Mouse (Mus musculus): ENCODE data around the gene Sox2. TPM values are rescaled to one million over a fixed set of nuclear protein-coding genes. Genes with fewer than 3 reads are reported as not detected.

Sox2 gene
- polyA plus RNA-seq (2015; fragmentation: Nextera tagmentation; extraction: Ambion mirVana), result 0.12 and 0.24 TPM in 2 replicates

DNA sequence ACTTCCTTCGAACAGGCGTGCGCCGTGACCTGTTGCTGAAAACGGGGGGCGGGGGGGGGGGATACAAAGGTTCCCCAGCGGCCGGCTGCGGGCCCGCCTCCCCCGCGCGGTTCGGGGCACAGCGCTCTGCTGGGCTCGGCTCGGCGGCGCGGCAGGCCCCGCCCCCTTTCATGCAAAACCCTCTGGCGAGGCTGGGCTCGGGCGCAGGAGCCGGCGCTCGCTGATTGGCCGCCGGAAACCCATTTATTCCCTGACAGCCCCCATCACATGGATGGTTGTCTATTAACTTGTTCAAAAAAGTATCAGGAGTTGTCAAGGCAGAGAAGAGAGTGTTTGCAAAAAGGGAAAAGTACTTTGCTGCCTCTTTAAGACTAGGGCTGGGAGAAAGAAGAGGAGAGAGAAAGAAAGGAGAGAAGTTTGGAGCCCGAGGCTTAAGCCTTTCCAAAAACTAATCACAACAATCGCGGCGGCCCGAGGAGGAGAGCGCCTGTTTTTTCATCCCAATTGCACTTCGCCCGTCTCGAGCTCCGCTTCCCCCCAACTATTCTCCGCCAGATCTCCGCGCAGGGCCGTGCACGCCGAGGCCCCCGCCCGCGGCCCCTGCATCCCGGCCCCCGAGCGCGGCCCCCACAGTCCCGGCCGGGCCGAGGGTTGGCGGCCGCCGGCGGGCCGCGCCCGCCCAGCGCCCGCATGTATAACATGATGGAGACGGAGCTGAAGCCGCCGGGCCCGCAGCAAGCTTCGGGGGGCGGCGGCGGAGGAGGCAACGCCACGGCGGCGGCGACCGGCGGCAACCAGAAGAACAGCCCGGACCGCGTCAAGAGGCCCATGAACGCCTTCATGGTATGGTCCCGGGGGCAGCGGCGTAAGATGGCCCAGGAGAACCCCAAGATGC is at the start of gene Sox2:
Gene Sox2 (plus strand): TSS at position 680 of the 895 bp plus-strand sequence.
- Histone ChIP-seq H3K9ac (ENCODE audit: low read depth, low read length) (peak within 1 kb of the TSS; percentile 33; the same call in 1 of the 2 replicates), H3K4me3 (ENCODE audit: low read length) (peak within 1 kb of the TSS; percentile 45), H3K4me1 (ENCODE audit: control insufficient read depth, insufficient read depth, low read length) (peaks cover 22% of the 10 kb centered on the region), H3K27me3 (replicated peaks; ENCODE audit: control insufficient read depth, insufficient read depth, low read length) (peaks cover 69% of the 10 kb centered on the region), H3K4me2 (ENCODE audit: low read depth, low read length) (peak within 1 kb of the TSS; percentile 71), H3K27ac (ENCODE audit: low read length) (no peak within 1 kb of the TSS; the same call in 1 of the 2 replicates), H3K36me3 (ENCODE audit: control insufficient read depth, insufficient read depth, low read length) (no peaks in the 10 kb centered on the region), H3K9me3 (ENCODE audit: control insufficient read depth, low read length) (no peaks in the 10 kb centered on the region)
- WGBS, result under 1% methylated on average over 85 of the region's 86 CpGs
- peak; percentile 88 for ATAC-seq

DNA sequence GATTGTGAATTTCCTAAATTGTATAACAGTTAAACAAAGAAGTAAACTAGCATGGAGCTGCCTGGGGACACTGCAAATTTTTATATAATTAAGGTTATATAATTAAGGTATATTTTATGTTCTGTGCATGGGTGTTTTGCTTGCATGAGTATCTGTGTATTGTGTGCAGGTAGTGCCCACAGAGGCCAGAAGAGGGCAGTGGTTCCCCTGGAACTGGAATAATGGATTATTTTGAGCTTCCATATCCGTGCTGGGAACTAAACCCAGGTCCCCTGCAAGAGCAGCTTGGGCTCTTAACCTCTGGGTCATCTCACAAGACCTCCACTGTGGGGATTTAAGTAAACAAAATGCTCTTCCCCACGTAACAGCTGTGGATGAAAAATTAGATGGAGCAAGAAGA is 49.1 kb upstream of the Sox2 start:
- no peak overlapping the region for H3K4me2 ChIP-seq (ENCODE audit: low read depth, low read length)
- no peaks in the 10 kb centered on the region for H3K36me3 ChIP-seq (ENCODE audit: control insufficient read depth, insufficient read depth, low read length)
- no peaks in the 10 kb centered on the region for H3K9me3 ChIP-seq (ENCODE audit: control insufficient read depth, low read length)
- WGBS, result 56% methylated on average over 2 of the region's 2 CpGs
- H3K4me3 ChIP-seq (ENCODE audit: low read length), result no peak overlapping the region
- H3K9ac ChIP-seq (ENCODE audit: low read depth, low read length), result no peak overlapping the region
- ATAC-seq, result no peak
- no peak overlapping the region for H3K27ac ChIP-seq (ENCODE audit: low read length)
- no peaks in the 10 kb centered on the region for H3K4me1 ChIP-seq (ENCODE audit: control insufficient read depth, insufficient read depth, low read length)
- H3K27me3 ChIP-seq (replicated peaks; ENCODE audit: control insufficient read depth, insufficient read depth, low read length), result no peaks in the 10 kb centered on the region

DNA sequence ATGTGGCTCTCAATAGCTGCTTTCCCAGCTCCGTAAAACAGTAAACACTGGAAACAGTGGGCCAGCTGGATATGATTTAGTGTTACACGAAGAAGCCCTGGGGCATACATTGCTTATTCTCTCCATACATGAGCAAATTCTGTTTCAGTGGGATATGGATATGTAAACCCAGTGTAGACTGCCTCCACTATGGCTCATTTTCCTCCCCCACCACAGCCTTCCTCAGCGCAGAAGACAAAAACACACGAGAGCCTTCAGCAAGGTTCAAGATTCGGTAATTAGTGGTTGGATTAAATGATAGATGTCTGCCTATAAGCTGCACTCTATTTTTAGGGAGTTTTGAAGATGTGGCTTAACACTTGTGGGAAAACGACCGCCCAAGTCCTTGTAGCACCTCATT is 36.1 kb upstream of the Sox2 start:
- Histone ChIP-seq H3K36me3 (ENCODE audit: control insufficient read depth, insufficient read depth, low read length) (no peaks in the 10 kb centered on the region), H3K4me2 (ENCODE audit: low read depth, low read length) (no peak overlapping the region), H3K27me3 (replicated peaks; ENCODE audit: control insufficient read depth, insufficient read depth, low read length) (no peaks in the 10 kb centered on the region), H3K9ac (ENCODE audit: low read depth, low read length) (no peak overlapping the region), H3K9me3 (ENCODE audit: control insufficient read depth, low read length) (no peaks in the 10 kb centered on the region), H3K27ac (ENCODE audit: low read length) (no peak overlapping the region), H3K4me3 (ENCODE audit: low read length) (no peak overlapping the region), H3K4me1 (ENCODE audit: control insufficient read depth, insufficient read depth, low read length) (no peaks in the 10 kb centered on the region)
- no peak for ATAC-seq
- WGBS, result 77% methylated on average over 7 of the region's 7 CpGs

DNA sequence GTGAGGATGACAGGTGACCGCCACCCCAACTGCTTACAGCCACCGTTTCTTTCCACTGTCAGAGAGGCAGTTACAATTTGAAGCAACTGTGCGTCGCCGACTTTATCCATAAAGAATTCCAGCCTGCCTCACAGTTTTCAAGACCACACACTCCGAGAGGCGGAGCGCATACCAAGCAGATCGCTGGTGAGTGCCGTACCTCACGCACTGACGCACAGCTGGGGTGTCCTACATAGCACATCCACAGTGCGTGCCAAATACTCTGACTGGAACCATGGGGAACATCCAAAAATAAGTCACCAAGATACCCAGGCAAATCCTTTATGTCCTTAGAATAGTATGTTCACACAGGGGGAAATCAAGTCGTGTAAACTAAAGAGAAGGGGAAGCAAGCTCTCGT is 34.7 kb upstream of the Sox2 start:
- 62% methylated on average over 15 of the region's 15 CpGs for WGBS
- H3K36me3 ChIP-seq (ENCODE audit: control insufficient read depth, insufficient read depth, low read length), result no peaks in the 10 kb centered on the region
- no peak overlapping the region for H3K4me2 ChIP-seq (ENCODE audit: low read depth, low read length)

DNA sequence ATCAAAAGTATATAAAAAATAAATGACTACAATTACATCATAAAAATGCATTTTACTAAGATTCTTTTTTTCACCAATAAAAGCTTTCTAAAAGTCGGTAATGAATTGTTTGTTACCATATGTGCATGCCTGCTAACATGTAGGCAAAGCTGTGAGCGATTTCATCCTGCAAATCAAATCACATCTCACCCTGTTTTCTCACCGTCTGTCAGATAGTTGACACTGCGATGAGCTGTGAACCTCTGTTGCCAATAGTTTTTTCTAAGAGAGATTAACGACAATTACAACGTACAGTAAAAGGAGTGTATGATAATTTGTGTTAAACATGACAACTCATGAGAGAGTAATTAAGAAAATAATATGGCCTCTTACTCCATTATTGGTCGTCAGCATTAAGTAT is 31.3 kb upstream of the Sox2 start:
- ATAC-seq, result no peak
- WGBS, result 79% methylated on average over 7 of the region's 7 CpGs

More for the DNA sequence above, 34.7 kb upstream of the Sox2 start:
- Histone ChIP-seq H3K9ac (ENCODE audit: low read depth, low read length) (no peak overlapping the region), H3K4me3 (ENCODE audit: low read length) (no peak overlapping the region), H3K4me1 (ENCODE audit: control insufficient read depth, insufficient read depth, low read length) (no peaks in the 10 kb centered on the region), H3K9me3 (ENCODE audit: control insufficient read depth, low read length) (no peaks in the 10 kb centered on the region), H3K27ac (ENCODE audit: low read length) (no peak overlapping the region), H3K27me3 (replicated peaks; ENCODE audit: control insufficient read depth, insufficient read depth, low read length) (no peaks in the 10 kb centered on the region)
- no peak for ATAC-seq

DNA sequence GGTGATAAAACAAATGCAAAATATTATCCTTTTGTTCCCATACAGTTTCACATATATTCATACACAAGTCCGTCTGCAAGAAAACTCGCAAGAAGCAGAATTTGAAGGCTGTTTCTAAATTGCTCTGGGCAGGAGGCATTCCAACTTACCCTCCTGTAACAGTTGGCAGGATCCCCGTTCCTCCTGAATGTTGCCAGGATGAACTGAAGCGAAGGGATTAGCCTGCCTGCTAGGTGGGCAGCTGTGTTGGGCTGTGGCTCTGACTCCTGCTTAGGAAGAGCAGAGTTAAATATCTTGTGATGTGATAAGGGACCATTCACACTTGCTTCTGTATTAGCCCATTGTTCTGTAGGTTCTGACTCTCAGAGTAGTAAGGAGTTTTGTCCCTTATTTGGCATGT is 30.1 kb upstream of the Sox2 start:
- 75% methylated on average over 4 of the region's 4 CpGs for WGBS
- H3K36me3 ChIP-seq (ENCODE audit: control insufficient read depth, insufficient read depth, low read length), result no peaks in the 10 kb centered on the region
- no peak overlapping the region for H3K4me2 ChIP-seq (ENCODE audit: low read depth, low read length)
- no peak overlapping the region for H3K4me3 ChIP-seq (ENCODE audit: low read length)
- no peak overlapping the region for H3K9ac ChIP-seq (ENCODE audit: low read depth, low read length)
- no peaks in the 10 kb centered on the region for H3K9me3 ChIP-seq (ENCODE audit: control insufficient read depth, low read length)
- ATAC-seq, result no peak
- no peaks in the 10 kb centered on the region for H3K4me1 ChIP-seq (ENCODE audit: control insufficient read depth, insufficient read depth, low read length)
- no peak overlapping the region for H3K27ac ChIP-seq (ENCODE audit: low read length)
- no peaks in the 10 kb centered on the region for H3K27me3 ChIP-seq (replicated peaks; ENCODE audit: control insufficient read depth, insufficient read depth, low read length)

More for the DNA sequence above, 31.3 kb upstream of the Sox2 start:
- Histone ChIP-seq H3K4me3 (ENCODE audit: low read length) (no peak overlapping the region), H3K27me3 (replicated peaks; ENCODE audit: control insufficient read depth, insufficient read depth, low read length) (no peaks in the 10 kb centered on the region), H3K9ac (ENCODE audit: low read depth, low read length) (no peak overlapping the region), H3K27ac (ENCODE audit: low read length) (no peak overlapping the region), H3K4me2 (ENCODE audit: low read depth, low read length) (no peak overlapping the region), H3K36me3 (ENCODE audit: control insufficient read depth, insufficient read depth, low read length) (no peaks in the 10 kb centered on the region), H3K9me3 (ENCODE audit: control insufficient read depth, low read length) (no peaks in the 10 kb centered on the region), H3K4me1 (ENCODE audit: control insufficient read depth, insufficient read depth, low read length) (no peaks in the 10 kb centered on the region)

DNA sequence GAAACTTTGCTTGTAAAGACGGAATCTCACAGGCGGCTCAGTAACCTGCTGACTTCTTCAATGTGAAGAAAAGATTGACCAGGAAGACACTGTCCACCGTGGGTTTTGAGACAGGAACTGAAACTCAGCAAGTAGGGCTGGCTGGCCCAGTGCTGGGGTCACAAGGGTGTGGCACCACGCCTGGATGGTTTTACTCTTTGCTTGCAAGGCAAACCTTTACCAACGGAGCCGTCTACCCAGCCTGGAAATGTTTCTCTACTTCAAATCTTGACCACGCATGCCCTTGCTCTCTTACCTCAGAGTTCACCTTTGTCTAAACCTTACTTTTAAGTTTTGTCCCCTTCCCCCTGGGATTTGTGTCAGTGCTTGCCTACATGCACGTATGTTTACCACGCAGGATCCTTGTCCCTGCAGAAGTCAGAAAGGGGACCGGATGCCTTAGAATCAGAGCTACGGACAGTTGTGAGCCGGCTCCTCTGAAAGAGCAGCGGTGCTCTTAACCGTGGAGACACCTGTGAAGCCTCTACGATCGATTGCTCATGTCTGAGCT is 25.4 kb upstream of the Sox2 start:
- Histone ChIP-seq H3K27me3 (replicated peaks; ENCODE audit: control insufficient read depth, insufficient read depth, low read length) (no peaks in the 10 kb centered on the region), H3K9ac (ENCODE audit: low read depth, low read length) (no peak overlapping the region), H3K36me3 (ENCODE audit: control insufficient read depth, insufficient read depth, low read length) (no peaks in the 10 kb centered on the region), H3K27ac (ENCODE audit: low read length) (no peak overlapping the region), H3K4me2 (ENCODE audit: low read depth, low read length) (no peak overlapping the region), H3K9me3 (ENCODE audit: control insufficient read depth, low read length) (no peaks in the 10 kb centered on the region), H3K4me1 (ENCODE audit: control insufficient read depth, insufficient read depth, low read length) (no peaks in the 10 kb centered on the region), H3K4me3 (ENCODE audit: low read length) (no peak overlapping the region)
- no peak for ATAC-seq
- 84% methylated on average over 16 of the region's 16 CpGs for WGBS

DNA sequence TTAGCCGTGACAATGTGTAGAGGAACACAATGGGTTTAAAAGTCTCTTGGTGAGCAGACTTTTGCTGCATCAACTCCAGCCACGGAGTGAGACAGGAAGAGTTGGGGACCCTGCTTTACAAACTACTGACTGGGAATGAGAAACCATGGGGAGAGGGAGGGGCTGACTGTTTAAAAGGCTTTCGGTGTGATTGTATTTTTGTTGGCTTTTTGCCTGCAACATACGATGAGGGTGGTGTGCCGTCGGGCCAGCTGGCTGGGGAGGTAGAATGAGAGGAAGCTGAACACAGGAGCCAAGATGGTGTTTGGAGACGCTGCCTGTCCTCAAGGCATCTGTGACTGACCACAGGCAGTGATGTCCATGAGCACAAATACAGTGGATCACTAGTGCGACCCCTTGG is 23.7 kb upstream of the Sox2 start:
- WGBS, result 73% methylated on average over 8 of the region's 8 CpGs
- Histone ChIP-seq H3K9me3 (ENCODE audit: control insufficient read depth, low read length) (no peaks in the 10 kb centered on the region), H3K4me3 (ENCODE audit: low read length) (no peak overlapping the region), H3K4me2 (ENCODE audit: low read depth, low read length) (no peak overlapping the region), H3K27ac (ENCODE audit: low read length) (no peak overlapping the region), H3K27me3 (replicated peaks; ENCODE audit: control insufficient read depth, insufficient read depth, low read length) (no peaks in the 10 kb centered on the region), H3K36me3 (ENCODE audit: control insufficient read depth, insufficient read depth, low read length) (no peaks in the 10 kb centered on the region), H3K9ac (ENCODE audit: low read depth, low read length) (no peak overlapping the region), H3K4me1 (ENCODE audit: control insufficient read depth, insufficient read depth, low read length) (no peaks in the 10 kb centered on the region)
- no peak for ATAC-seq

DNA sequence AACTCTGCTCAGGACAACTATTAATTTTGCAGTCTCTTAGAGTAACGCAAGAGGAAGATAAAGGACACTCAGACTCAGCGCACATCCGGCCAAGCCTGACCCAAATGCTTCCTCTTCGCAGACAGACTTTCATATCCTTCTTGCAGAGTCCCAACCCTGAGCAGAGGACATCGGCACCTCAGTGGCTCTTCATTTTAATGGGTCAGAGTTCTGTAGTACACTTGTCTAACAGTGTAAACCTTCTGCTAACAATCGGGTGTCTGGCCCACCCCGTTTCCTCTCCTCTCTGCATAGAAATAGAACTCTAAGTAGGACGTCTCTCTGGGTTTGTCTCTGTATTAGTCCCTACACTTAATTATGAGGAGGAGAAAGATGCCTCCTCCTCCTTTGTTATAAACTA is 20.2 kb upstream of the Sox2 start:
- no peak for ATAC-seq
- Histone ChIP-seq H3K27ac (ENCODE audit: low read length) (no peak overlapping the region), H3K27me3 (replicated peaks; ENCODE audit: control insufficient read depth, insufficient read depth, low read length) (0 out of 2 replicates have a peak, but pooled peaks cover under 1% of the 10 kb centered on the region), H3K36me3 (ENCODE audit: control insufficient read depth, insufficient read depth, low read length) (no peaks in the 10 kb centered on the region), H3K9ac (ENCODE audit: low read depth, low read length) (no peak overlapping the region), H3K4me1 (ENCODE audit: control insufficient read depth, insufficient read depth, low read length) (no peaks in the 10 kb centered on the region), H3K4me3 (ENCODE audit: low read length) (no peak overlapping the region), H3K9me3 (ENCODE audit: control insufficient read depth, low read length) (no peaks in the 10 kb centered on the region), H3K4me2 (ENCODE audit: low read depth, low read length) (no peak overlapping the region)
- 57% methylated on average over 8 of the region's 8 CpGs for WGBS

All from intestine, embryonic 16.5 days (tissue).